Mouse (Mus musculus) gastrocnemius, adult 8-10 months (tissue): ENCODE data around the gene Samd5. TPM values are rescaled to one million over a fixed set of nuclear protein-coding genes. Genes with fewer than 3 reads are reported as not detected.

Experiments
- DNase-seq, 2 experiments: peaks; one replicate each; pipeline ENCODE4 v3.0.0; 2022; ENCODE audit warnings: low spot score in 2 of 2
- total RNA-seq, 4 experiments: library from RNA; stranded (reverse); gene quantifications; 2 replicates each; pipeline ENCODE4 v1.2.4; 2022

Samd5 gene
- total RNA-seq, 4 experiments from 2014 or later: 0.70 to 3.2 (median 1.2) TPM

DNA sequence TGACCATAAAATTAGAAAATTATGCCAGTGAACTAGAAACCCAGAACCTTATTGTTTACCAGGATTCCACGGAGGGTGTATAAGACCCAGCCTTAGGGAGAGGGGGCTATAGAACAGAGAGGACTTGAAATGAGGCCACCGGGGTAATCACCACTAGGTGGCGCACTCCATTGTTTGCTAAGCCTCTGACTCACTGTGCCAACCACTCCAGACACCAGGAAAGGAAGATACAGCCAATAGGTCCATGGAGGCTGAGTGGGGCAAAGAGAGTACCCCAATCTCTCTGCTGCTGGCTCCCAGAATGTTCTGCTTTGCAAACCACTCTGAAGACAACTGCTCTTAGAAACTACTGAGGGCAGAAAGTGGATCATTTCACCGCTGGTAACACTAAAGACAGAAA is 99.4 kb downstream of the Samd5 start:
- peak; percentile 18 to 45 for DNase-seq

DNA sequence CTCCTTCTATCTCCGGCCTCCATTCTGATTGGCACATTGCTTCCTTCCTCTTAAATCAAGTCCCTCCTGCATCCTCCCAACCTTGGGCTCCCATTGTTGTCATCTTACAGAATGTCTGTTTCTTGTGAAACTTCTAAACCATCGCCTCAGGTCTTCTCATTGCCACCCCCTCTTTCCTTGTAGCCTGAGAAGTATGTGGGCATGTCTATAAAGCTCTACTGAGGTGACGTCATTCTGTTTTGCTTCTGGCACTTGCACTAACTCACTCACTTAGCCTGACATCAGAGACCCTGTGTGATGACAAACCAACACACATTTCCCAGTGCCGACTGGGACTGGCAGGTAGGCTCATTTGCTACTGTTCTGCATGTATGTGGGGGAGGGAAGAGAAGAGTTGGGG is 100.9 kb downstream of the Samd5 start:
- DNase-seq: no peak

Other genes starting within 250 kb of the Samd5 start
- gene Stxbp5, start 225.9 kb upstream of the Samd5 start, total RNA-seq: 10 to 100 TPM; 10.2 to 12.5 (median 11.5) TPM